Mouse (Mus musculus): Measurements from ENCODE around the gene Dupd1.

The Dupd1 gene

DNA sequence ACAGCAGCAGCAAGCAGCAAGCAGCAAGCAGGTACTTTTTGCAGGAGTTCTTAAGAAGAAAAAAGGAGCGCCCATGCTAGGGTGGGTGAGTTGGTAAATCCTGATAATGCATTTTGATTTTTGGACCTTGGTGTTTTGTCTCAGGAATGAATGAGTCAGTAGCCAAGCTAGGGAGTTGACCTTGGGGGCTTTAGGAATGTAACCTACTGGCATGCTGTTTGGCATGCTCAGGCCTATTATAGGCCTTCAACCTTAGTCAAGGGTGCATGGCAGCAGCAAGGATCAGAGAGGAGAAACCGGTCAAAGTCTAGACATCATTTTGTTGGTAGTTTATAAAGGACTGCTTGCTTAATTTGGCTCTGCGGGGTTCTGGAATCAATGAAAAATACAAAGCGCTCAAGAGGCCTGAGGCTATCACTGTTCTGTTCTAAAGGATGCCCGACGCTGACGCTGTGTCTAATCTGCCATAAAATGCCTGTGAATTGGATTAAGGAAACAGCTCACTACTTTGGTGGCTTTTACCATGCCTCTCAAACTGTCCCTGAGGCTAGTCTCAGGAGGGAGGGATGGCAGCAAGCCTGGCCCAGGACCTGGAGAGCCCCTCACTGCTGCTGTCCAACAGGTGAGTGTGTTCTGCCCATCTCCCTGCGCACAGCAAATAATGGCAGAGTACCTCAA is 7.8 kb upstream of the Dupd1 start:
- no peak for DNase-seq (ENCODE audit: low read depth)

DNA sequence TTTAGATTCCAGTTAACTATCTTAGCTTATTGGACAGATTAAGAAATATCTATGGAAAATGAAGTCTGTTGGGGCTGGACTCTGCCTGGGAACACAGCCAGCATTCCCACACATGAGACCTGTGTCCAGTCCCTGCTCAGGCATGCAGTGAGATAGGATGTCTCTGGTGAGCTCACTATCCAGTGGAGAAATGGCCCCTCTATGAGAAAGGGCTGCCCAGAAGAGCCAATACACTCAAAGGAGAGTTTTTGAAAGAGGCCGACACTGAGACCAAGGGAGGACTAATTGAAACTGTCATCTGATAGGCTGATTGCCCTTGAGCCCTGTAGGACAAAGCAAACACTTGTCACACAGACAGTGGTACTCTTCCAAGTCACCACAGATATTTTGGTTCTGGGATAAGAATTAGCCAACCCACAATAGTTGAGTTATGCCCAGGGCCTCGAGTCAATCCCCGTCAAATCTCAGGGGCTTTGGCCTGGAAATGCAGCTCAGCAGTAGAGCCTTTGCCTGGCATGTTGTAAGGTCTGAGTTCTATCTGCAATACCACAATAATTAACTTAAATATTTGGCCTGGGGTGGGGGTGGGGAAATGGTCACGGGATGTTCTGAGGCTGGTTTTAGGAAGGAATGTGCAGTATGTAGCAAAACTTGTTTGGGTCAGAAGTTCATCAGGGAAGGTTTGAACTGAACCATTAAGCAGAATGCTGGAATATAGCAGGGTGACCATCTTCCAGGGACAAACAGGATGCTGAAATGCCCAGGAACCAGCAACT is 6.2 kb upstream of the Dupd1 start:
- no peak for DNase-seq (ENCODE audit: low read depth)

DNA sequence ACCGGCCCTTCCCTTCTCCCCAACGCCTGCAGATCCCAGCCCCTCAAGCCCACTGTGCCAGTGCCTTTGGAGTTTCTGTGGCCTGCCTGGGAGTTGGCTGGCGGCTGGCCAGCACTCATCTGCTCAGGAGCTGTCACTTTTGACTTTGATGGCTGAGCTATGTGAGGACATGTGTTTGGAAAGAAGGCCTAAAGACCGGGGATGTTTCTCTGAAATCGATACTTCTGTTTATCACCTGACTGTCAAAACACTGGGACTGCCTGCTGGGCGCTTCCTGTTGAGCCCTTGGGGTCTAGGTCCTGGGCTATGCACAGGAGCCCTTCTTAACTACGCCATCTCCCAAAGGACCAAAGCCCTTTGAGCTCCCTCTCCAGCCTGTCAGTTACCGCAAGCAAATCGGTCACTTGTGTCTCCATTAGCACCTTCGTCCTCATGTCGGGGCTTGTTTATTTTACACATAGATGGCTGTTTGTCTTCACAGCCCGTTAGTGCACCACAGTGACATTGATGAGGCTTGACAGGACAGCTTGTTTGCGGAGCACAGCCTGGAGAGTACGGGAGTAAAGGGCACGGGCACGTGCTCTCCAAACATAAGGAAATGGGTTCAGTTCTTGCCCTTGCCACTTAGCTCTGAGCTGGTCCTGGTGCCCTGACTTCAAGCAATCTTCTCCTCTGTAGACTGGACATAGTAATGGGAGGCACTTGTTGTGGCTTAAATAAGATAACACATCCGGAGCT is 5.4 kb upstream of the Dupd1 start:
- no peak for DNase-seq (ENCODE audit: low read depth)

DNA sequence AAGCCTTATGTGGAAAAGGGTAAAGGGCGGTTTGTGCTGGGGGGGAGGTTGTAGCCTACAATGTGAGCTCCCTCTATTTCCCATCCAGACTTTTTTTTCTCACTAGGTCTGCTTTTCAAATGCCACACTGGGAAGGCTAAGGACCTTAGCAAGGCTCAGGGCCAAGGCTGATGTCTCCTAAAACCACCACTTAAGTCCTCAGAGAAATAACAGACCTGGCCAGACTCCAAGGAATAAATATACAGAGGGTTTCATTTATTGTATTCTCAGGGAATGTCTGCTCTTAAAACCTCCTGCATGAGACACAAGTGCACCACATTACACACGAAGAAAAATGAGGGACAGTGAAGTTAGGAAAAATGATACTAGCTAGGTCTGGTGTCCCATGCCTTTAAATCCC is 3.1 kb downstream of the Dupd1 start:
- no peak for DNase-seq (ENCODE audit: low read depth)

DNA sequence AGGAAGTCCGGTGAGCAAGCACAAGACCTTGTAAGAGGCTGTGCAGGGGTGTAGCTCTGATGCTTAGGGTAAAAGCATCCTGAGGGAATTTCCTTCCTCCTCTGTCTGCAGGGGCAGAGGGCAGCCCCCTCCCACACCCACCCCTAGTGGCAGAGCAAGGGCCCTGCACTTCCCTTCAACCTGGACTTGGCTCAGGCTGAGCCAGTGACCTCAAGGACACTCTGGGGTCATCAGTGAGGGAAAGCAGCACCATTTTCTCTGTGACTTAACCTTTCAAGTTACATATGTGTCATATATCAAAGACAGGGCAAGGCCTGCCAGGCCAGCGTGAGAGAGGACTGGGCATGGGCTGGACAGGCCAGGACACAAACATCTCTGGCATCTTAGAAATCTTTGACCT is 4.8 kb downstream of the Dupd1 start:
- no peak for DNase-seq (ENCODE audit: low read depth)

DNA sequence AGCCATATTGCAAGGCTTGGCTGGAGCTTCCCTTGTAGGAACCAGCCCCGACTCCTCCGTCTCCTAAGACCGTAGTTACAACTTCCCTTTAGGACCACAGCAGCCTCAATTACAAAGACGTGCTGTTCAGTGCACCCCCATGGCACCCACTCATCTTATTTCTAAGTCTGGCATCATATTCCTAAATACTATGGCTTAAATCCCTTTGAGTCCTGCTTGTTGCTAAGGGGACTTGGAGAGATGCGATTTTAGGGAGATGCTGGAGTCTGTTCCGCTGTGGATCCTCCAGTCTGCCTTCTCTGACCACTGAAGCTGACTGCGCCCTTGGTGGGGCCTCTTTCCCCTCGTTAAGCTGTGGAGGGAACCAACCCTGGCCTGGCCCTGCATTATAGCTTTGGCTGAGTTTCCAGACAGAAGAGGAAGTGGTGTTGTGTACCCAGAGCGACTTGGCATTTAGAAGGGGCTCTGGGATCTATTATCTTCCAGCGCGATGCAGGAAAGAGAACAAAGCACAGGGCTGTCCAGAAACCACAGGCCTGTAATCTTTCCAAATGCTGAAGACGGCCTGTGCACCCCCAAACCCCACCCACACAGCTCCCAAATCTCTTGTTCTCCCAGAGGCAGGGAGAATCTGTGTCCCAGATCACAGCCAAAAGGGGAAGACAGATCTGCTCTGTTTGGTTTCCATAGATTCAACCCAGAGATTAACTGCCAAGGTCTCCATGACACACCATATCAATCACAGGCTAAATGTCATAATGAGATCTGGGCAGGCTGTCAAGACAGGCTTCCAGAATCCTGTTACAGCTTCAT is 7.4 kb downstream of the Dupd1 start:
- DNase-seq (ENCODE audit: low read depth), result no peak

DNA sequence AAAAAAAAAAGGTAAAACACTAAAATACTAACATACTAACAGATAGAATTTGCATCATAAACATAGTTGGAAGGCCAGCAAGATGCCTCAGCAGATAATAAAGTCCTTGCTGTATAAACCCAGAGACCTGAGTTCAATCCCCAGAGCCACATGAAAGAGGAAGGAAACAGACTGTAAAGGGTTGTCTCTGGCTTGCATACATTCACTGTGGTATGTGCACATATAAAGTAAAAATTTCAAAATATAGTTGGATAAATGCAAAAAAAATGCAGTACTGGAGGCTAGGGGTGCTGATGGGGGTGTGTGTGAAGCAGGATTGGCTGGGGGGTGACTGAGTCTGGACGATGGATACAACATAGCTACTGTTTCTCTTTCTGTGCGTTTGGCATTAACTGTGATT is 8.9 kb downstream of the Dupd1 start:
- no peak for DNase-seq (ENCODE audit: low read depth)

DNA sequence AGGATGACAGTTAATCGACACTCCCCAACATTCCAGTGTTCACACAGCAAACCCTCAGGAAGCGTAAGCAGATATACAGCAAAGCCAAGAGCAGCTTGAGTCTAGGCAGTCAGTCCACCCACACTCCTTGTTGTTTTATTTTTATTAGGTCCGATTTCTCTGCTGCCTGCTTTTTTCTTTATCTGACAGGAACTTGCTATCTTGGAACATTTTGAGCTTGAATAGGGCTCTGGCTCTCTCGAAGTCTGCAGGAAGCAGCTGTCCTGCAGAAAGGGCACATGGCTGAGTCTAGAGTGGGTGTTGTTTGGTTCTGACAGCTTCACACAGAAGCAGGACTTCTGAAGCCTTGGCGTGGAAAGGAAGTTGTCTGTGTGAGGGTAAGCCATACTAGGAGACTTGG is 11.1 kb downstream of the Dupd1 start:
- DNase-seq (ENCODE audit: low read depth), result no peak

DNA sequence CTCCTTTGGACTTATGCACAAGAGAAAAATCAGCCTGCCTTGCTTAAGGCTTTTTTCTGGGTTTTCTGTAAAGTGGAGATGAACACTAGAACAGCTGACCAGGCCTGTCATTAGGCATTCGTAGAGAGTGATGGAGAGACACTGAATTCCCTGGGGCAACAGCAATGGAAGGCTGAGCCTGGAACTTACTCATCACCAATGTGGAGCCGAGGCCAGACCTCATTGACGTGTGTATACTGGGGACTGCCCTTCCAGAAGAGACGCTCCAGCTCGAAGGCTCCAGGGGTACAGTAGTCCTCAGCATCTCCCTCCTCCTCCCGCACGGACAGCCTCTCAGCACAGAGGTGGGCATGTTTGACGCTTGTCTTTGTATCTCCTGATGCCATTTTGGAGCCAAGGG is 11.7 kb downstream of the Dupd1 start:
- no peak for DNase-seq (ENCODE audit: low read depth)

DNA sequence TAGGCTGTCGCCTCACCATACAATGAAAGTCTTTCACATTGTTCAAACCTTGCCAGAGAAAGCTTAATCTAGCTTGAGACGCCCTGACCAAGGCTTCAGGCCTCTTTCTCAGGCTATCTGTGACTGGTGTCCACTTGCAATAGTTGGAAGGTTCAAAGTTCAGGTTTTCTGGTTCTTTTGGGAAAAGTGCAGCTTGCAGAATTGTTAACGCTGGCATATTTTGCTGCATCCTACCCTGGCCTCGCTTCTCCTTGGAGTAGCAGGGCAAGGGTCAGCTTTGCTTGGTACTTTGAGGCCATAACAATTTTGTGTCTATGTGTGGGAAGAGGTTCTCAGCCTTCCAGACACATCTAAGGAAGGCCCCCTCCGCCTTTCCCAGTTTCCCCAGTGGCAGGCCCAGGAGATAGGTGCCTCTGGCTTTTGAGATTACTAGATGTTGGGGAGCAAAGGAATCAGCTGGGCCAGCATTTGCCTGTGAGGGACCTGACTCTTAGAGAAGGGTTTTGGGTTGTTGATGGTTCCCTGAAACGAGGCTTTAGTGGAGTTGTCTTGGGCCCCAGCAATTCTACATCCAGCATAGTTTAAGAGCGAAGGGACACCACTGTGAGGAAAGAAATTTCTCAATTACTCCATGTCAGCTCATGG is 18.1 kb downstream of the Dupd1 start:
- no peak for DNase-seq (ENCODE audit: low read depth)

DNA sequence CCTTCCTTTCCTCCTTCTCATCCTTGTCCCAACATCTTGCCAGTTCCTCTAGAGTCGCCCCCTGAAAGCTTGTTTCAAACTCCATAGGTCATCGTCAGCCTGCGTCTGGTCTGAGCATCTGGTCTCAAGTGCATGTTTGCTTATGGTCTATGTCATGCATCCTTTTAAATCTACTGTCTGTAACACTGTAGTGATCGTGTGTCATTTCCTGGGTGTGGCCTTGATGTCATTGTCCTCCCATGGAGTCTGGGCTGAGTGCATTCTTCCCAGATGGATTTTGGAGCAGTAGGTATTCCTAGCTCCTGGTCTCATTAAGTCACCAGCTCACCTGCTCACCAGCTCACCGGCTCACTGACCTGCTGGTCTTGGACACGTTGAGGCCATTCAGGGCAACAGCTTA is 19.4 kb downstream of the Dupd1 start:
- DNase-seq (ENCODE audit: low read depth), result no peak

DNA sequence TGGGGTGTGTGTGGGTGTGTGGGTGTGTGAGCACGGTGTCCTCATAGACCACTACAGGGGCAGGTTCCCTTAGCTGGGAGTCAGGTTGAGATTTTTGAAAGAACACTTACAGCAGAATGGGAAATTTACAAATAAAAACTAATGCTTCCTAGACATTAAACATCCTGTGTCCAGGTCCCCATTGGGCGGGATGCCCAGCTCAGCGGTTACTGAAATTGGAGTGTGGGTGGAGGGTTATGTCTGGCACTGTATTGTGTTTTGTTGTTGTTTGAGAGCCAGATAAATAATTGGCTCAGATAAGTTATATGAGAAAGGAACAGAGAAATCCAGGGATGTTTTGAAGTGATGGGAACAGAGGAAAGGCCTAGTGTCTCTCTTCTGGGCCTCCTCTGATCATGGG is 23.3 kb downstream of the Dupd1 start:
- DNase-seq (ENCODE audit: low read depth), result no peak

DNA sequence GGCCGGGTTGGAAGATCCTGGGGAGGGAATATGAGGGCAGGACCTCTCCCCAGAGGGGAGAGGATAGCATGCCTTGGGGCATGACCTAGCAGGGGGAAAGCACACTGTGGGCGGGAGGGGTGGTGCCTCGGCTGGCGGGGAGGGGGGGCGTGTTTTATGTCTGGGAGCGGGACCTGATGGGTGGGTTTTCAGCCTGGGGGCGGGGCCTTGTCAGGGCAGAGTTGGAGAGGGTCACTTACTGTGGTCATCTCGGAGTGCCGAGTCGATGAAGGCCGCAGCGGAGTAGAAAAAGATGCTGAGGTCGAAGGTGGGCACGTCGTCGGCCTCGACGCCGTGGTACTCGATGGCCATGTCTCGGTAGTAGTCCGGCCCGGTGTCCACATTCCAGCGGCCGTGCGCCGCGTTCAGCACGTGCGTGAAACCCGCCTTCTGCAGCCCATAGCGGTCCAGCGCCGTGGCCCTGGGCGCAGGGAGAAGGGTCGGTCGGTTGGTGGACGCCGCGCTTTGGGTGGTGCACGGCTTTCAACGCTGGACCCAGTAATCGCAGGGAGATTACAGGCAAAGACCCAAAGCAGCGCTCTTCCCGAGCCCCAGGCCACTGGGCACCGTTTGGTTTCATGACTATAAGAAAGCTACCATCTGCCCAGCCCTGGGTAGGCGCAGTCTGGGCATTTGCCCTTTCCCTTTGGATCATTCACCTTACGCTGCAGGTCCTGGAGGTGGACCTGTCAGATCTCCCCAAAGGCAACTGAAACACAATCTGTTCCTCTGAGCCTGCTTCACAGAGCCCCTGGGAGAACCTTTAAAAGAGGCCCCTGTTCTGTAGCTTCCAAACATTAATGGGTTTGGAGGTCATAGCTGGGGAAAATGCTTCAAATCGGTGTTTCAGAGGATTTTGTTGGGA is 27.7 kb downstream of the Dupd1 start:
- no peak for DNase-seq (ENCODE audit: low read depth)

DNA sequence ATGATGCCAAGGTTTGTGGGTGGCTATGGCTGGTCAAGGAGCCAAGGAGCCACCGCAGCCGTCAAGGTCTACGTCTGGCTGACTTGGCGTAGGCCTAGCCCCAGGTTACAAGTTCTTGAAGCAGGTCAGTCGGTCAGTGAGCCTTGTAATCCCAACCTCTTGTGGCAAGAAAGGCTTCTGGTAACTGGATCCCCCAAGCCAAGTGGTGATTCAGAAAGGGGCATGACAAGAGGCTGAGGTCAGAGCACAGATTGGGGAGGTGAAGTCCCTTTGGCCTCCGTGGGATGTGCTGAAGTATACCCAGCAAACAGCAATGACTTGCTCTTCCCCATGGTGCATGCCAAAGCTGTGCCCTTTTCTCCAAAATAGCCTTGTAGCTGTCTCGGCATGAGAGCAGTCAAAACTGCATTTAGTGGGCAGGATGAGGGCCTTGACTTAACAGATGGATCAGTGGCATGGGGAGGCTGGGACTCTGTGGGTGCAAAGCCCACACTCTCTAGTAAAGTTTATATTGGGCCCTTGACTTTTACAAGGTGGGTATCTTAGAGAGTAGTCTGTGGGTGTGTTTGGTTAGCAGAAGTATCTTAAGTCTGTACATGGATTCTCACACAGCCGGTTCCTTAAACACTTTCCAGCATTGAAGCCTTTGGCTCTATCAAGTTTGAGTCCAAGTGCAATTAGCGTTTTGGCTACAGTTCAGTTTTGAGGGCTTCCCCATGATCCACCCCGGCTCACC is 28.8 kb downstream of the Dupd1 start:
- DNase-seq (ENCODE audit: low read depth), result no peak

DNA sequence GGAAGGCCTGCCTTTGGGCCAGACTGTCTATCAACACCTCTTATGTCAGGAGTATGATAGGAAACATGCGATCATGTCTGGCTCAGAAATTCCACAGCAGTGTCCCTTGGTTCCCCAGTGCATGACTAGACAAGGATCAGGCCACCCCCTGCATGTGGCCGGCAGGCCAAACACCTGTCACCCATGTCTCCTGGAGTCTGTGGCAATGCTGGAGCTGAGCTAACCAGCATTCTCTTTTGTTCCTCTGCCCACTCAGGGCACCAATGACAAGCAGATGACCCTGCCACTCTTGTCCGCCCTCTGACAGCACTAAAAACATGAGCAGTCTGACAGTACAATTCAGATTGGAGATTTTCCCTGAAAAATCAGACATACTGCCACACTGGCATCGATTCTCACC is 30.5 kb downstream of the Dupd1 start:
- DNase-seq (ENCODE audit: low read depth), result no peak

DNA sequence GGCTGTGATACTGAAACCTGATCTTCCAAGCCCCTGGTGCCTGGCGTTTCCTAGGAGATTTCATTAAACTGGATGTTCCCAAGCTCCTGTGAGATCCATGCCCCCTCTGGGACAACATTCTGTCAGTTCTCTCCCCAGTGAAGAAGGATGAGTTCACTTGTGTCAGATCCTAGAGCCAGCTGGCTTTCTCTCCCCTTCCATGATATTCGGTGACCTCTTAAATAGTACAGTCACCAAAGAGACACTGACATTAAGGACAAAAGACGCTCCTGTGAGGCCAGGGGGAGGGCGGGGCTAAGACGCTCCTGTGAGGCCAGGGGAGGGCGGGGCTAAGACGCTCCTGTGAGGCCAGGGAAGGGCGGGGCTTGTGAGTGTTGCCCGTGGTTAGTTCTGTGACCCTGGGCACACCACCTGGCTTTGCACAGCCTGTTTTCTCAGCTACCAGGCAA is 31.7 kb downstream of the Dupd1 start:
- DNase-seq (ENCODE audit: low read depth), result peak; percentile 80

DNA sequence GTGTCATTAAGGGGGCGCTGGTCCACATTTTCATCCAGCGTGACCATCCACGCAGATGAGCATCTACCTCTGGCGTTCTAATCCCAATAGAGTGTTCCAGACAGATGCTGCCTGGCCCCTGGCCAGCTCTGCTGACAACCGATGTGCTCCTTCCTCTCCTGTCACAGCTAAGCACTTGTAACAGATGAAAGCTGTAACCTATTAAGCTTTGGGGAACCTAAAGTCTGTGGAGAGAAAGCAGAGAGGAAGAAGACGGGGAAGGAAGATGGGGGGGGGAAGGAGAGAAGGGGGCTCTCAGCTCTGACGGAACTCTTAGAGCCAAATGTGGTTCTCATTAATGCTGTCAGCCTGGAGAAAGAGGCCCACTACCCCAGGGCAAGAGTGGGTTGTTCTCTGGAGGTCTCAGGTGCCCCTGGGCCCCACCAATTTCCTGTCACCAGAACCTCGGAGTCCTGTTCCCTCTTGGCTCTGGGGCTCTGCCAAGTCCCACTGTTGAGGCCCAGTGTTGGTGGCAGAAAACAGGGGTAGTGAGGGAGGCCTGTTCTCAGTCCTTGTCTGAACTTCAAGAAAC is 34.7 kb downstream of the Dupd1 start:
- no peak for DNase-seq (ENCODE audit: low read depth)

DNA sequence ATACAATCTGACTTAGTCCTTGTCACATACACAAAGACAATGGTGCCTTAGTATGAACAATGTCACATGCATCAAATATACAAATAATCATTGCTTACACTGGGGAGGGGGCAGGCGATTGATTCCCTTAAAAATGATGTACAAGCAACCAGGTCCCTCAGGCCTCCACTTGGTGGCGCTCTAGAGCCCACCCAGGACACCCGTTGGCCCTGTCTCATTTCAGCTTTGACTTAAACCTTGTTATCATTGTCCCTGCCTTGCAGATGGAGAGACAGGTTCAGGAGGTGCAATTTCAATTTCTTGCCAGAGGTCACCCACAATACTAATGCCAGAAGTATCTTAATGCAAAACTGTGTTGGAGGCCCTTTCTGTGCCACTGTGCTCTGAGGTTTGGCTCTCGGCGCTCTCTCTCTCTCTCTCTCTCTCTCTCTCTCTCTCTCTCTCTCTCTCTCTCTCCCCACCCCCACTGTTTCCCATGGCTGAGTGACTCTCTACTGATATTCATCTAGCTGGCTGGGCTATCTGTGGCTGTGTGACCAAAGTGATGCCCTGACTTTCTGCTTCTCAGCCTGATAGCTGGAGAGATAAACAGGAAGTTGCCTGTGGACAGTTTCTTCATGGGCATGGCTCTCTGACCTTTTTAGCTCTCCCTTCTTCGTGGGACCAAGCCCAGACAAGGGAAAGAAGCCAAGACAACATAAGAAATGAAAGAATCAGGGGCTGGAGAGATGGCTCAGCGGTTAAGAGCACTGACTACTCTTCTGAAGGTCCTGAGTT is 35.7 kb downstream of the Dupd1 start:
- DNase-seq (ENCODE audit: low read depth), result peak; percentile 70

DNA sequence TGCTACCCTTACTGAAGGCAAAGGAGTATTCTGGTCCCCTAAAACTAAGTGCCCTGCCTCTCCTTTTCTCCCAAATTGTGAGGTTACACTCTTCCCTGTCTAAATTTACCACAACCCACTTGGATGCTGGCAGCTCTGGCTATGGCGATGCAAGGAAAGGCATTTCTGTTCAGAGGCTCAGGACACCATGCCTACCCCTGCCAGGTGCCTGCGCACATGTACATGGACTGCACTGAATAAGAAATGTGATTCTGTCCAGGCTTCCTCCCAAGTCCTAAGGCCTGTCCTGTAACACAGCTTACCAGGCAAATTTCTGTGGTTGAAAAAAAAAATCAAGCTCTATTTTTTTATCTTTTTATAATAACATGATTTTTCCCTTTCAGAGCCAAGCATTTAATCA is 38.2 kb downstream of the Dupd1 start:
- no peak for DNase-seq (ENCODE audit: low read depth)
